Mouse (Mus musculus) liver, embryonic 14.5 days (tissue): Measurements from ENCODE around the gene Hhipl1. TPM values are rescaled to one million over a fixed set of nuclear protein-coding genes. Genes with fewer than 3 reads are reported as not detected.

Source experiments
- ATAC-seq: fragments of 200-750 bp; cut with Nextera tagmentation; 2 replicates; pipeline ENCODE4 v1.8.0; 2017; ENCODE audit warnings: moderate number of reproducible peaks, mild to moderate bottlenecking, moderate library complexity; ENCODE audit not compliant: insufficient read depth
- DNase-seq, 3 experiments: peaks; one replicate each; pipeline ENCODE4 v3.0.0-alpha.2; 2012 to 2013; ENCODE audit warnings: low read depth in 3 of 3, low spot score in 3 of 3
- H3K27ac ChIP-seq: fragments of 300-500 bp; sonication (generic); 2 replicates; pipeline ENCODE4 v1.5.1; 2014; ENCODE audit warnings: moderate library complexity, mild to moderate bottlenecking, control low read depth, inconsistent platforms
- H3K27me3 ChIP-seq: fragments of 300-500 bp; sonication (generic); 2 replicates; pipeline ENCODE4 v1.6.1; 2014; ENCODE audit warnings: mild to moderate bottlenecking, low read length, moderate library complexity; ENCODE audit not compliant: control insufficient read depth, insufficient read depth
- H3K36me3 ChIP-seq: fragments of 300-500 bp; sonication (generic); replicated peaks from 2 replicates; pipeline ENCODE4 v1.6.1; 2014; ENCODE audit warnings: low read depth; ENCODE audit not compliant: control insufficient read depth, insufficient read depth
- H3K4me1 ChIP-seq, 2 experiments: fragments of 200-500 bp in 1 of 2; fragments of 300-500 bp in 1 of 2; sonication (generic) in 1 of 2; replicated peaks; 2 replicates each; pipeline ENCODE4 v1.6.1; 2012 to 2014; ENCODE audit warnings: antibody characterized with exemption in 1 of 2, inconsistent platforms in 1 of 2, low read length in 1 of 2; ENCODE audit not compliant: control insufficient read depth in 2 of 2, insufficient read depth in 2 of 2
- H3K4me2 ChIP-seq: fragments of 300-500 bp; sonication (generic); 2 replicates; pipeline ENCODE4 v1.6.1; 2014; ENCODE audit warnings: low read depth, mild to moderate bottlenecking, control low read depth, moderate library complexity
- H3K4me3 ChIP-seq, 2 experiments: fragments of 200-500 bp in 1 of 2; fragments of 300-500 bp in 1 of 2; sonication (generic) in 1 of 2; 2 replicates each; pipeline ENCODE4 v1.5.1; 2012 to 2014; ENCODE audit warnings: low read depth in 2 of 2, low read length in 2 of 2, mild to moderate bottlenecking in 2 of 2, control low read depth in 1 of 2, inconsistent platforms in 1 of 2, moderate library complexity in 1 of 2; ENCODE audit not compliant: insufficient read depth in 1 of 2
- H3K9ac ChIP-seq: fragments of 300-500 bp; sonication (generic); replicated peaks from 2 replicates; pipeline ENCODE4 v1.6.1; 2014; ENCODE audit warnings: mild to moderate bottlenecking, control low read depth, moderate library complexity
- H3K9me3 ChIP-seq: fragments of 300-500 bp; sonication (generic); 2 replicates; pipeline ENCODE4 v1.6.1; 2016; ENCODE audit warnings: low read length, mixed read lengths; ENCODE audit not compliant: control insufficient read depth
- CTCF ChIP-seq: IDR thresholded peaks from 2 replicates; pipeline ENCODE4 v1.5.1; 2016; ENCODE audit warnings: antibody characterized with exemption, low read depth, control low read depth
- EP300 ChIP-seq: IDR thresholded peaks from 2 replicates; pipeline ENCODE4 v1.6.1; 2016; ENCODE audit warnings: antibody characterized with exemption, low read depth
- WGBS: fragments of 180-500 bp; shearing (Covaris S2); extraction: QIAGEN DNeasy Blood & Tissue Kit; methylation state at CpG from one replicate; pipeline ENCODE4 v1.1.7; 2014; ENCODE audit not compliant: insufficient replicate concordance; 5-methylcytosine and 5-hydroxymethylcytosine counted together
- polyA plus RNA-seq, 2 experiments: library from polyadenylated mRNA; depleted of rRNA in 1 of 2; stranded (reverse) in 1 of 2; unstranded in 1 of 2; fragments of >200 nt; fragmentation: Nextera tagmentation in 1 of 2; extraction: Ambion mirVana in 1 of 2; gene quantifications; 2 replicates each; pipeline versions ENCODE4 v1.2.1 to v1.2.3; 2012 to 2014

Hhipl1 gene
- polyA plus RNA-seq (2012; rRNA removed) (0.02 and 0.03 TPM in 2 replicates), polyA plus RNA-seq (2014; fragmentation: Nextera tagmentation; extraction: Ambion mirVana) (not detected in 2 replicates)

- peak within 1 kb of the TSS; percentile 30 for H3K4me2 ChIP-seq
- TF ChIP-seq EP300 (no peak), CTCF (no peak)
- peaks cover 22% of the 10 kb centered on the region for H3K27me3 ChIP-seq
- peak within 1 kb of the TSS; percentile 25 to 40 for H3K4me3 ChIP-seq
- H3K9ac ChIP-seq, result no peak within 1 kb of the TSS
- H3K36me3 ChIP-seq, result no peaks in the 10 kb centered on the region
- peak; percentile 24; the same call in 1 of the 2 replicates for ATAC-seq
- no peaks in the 10 kb centered on the region for H3K9me3 ChIP-seq
- no peaks in the 10 kb centered on the region for H3K4me1 ChIP-seq
- DNase-seq, result no peak
- 5% methylated on average over 61 of the region's 67 CpGs for WGBS
- H3K27ac ChIP-seq, result no peak within 1 kb of the TSS
Observed at GRCm38 (mm10) chr12:108305812-108306794, at the start of gene Hhipl1. Hhipl1 (plus strand) TSS chr12:108306270.

GRCm38 (mm10) chr12:108256734-108257133 is 49.3 kb upstream of the Hhipl1 start:
- Histone ChIP-seq H3K4me2 (no peak overlapping the region), H3K4me3 (no peak overlapping the region), H3K27me3 (no peaks in the 10 kb centered on the region), H3K9me3 (no peaks in the 10 kb centered on the region), H3K9ac (no peak overlapping the region), H3K4me1 (peaks cover 0 to 8% of the 10 kb centered on the region in 2 experiments; a peak in 2 of 4 replicates), H3K27ac (no peak overlapping the region), H3K36me3 (no peaks in the 10 kb centered on the region)
- DNase-seq, result no peak
- WGBS, result 66% methylated on average over 10 of the region's 10 CpGs
- TF ChIP-seq EP300, result no peak
- TF ChIP-seq CTCF, result no peak
- ATAC-seq, result no peak

DNA sequence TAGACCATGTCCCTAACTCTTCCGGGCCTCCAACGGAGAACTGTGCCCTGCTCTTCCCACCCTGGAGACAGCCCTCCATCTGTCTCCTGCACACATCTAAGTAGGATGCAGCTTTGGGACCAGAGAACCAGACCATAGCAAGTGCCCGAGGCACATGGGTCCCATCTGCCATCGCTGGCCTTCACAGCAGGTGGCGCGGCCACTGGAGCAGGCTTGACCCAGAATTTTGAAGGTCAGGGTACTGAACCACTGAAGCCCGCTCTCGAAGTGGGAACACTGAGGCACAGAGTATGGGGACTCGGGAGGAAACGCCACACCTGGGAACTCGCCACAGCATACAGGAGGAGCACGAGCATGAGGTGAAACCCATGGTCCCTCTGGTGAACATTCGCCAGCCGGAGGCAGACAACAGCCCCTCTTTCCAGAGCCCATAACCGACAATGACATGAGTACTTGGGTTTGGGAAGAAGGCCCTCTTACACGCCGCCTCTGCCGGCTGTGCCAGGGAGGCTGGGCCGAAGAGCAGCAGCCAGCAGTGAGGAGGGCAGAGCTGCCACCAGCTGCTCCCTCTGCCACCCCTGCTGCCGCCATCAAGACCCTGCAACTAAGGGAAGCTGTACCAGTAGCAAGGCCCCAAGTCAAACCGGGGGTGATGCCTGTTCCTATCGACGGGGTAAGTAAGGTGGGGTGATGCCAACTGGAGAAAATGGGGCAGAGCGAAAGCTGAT is 46.6 kb upstream of the Hhipl1 start:
- ATAC-seq, result no peak
- Histone ChIP-seq H3K4me1 (peaks cover 0 to 2% of the 10 kb centered on the region in 2 experiments; a peak in 1 of 4 replicates), H3K9ac (no peak overlapping the region)

GRCm38 (mm10) chr12:108260950-108261349 is 45.1 kb upstream of the Hhipl1 start:
- H3K27me3 ChIP-seq, result no peaks in the 10 kb centered on the region
- no peak overlapping the region for H3K27ac ChIP-seq
- H3K4me2 ChIP-seq, result no peak overlapping the region
- H3K4me3 ChIP-seq, result no peak overlapping the region
- no peak for TF ChIP-seq CTCF
- no peak for TF ChIP-seq EP300
- peaks cover 0 to 5% of the 10 kb centered on the region in 2 experiments; a peak in 1 of 4 replicates for H3K4me1 ChIP-seq
- 69% methylated on average over 12 of the region's 12 CpGs for WGBS
- no peaks in the 10 kb centered on the region for H3K36me3 ChIP-seq
- H3K9ac ChIP-seq, result no peak overlapping the region
- ATAC-seq (no peak), DNase-seq (no peak)
- no peaks in the 10 kb centered on the region for H3K9me3 ChIP-seq

More for the DNA sequence above, 46.6 kb upstream of the Hhipl1 start:
- Histone ChIP-seq H3K4me2 (no peak overlapping the region), H3K27me3 (no peaks in the 10 kb centered on the region), H3K36me3 (no peaks in the 10 kb centered on the region), H3K27ac (no peak overlapping the region), H3K9me3 (no peaks in the 10 kb centered on the region), H3K4me3 (no peak overlapping the region)
- TF ChIP-seq EP300 (no peak), CTCF (no peak)
- 77% methylated on average over 24 of the region's 24 CpGs for WGBS
- DNase-seq, result no peak
